Mouse (Mus musculus) ovary, postnatal 36 days (tissue): ENCODE data around the gene Klhl34.

Experiments used
- DNase-seq: peaks from one replicate; pipeline ENCODE4 v3.0.0; 2022; ENCODE audit warnings: low spot score, mixed read lengths

Gene Klhl34

DNA sequence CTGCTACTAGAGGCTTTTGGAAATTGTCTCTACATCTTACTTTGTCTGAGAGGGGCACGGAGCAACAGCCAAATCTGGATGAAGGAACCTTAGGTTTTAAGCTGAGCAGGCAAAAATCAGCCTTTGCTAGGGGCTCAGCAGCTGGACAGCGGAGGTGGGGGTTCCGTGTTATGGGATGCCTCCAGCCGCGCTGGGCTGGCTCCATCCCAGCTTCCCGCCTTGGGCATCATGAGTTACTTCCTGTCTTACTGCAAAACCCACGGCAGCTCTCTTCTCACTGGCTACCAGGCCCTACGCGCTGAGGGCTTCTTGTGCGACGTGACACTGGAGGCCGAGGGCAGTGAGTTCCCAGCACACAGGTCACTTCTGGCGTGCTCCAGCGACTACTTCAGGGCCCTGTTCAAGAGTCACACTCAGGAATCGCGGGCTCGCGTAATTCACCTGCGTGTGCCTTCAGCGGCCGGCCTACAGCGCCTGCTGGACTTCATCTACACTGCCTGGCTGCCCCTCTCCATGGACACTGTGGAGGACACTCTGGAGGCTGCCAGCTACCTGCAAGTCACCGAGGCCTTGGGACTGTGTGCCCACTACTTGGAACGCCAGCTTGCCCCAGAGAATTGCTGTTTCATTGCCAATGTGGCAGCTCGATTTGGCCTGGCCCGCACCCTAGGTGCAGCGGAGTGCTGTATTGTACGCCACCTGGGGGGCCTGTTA lies at the start of gene Klhl34:
Gene Klhl34, plus strand, starts transcription at position 229 of the 714 bp plus-strand sequence.
- no peak for DNase-seq

DNA sequence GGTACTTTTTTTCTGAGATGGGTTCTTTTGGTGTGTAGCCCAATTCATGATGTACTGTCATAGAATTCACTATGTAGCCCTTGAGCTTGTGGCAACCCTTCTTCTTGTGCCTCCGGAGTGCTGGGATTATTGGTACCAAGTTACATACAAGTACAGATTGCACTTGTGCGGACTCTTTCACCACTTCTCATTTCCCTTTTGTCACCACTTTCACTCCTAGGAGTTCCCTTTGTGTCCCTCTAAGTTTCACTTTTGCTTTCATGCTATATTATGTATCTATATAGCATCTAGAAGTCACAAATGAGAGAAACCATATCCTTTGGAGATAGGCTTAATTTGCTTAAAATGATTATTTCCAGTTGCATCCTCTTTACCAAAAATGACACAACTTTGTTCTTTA lies 16.6 kb upstream of the Klhl34 start:
- DNase-seq: no peak

DNA sequence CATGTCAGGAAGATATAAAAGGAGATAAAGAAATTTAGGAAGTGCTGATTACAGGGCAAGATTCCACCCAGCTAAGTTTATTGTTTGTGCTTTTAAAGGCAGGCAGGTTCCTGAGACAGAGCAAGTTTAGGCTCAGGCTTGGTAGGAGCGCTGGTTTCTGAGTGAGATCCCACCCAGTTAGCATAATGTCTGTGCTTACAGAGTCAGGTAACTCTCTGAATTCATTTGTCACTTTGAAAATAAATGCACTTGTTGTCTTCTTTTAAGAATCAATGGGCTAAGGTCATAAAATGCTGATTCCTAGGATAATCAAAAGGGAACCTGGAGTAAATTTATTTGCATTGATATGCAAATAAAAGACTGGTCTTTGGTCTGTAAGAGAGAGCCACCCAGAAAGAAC lies 8.5 kb upstream of the Klhl34 start:
- DNase-seq: no peak

DNA sequence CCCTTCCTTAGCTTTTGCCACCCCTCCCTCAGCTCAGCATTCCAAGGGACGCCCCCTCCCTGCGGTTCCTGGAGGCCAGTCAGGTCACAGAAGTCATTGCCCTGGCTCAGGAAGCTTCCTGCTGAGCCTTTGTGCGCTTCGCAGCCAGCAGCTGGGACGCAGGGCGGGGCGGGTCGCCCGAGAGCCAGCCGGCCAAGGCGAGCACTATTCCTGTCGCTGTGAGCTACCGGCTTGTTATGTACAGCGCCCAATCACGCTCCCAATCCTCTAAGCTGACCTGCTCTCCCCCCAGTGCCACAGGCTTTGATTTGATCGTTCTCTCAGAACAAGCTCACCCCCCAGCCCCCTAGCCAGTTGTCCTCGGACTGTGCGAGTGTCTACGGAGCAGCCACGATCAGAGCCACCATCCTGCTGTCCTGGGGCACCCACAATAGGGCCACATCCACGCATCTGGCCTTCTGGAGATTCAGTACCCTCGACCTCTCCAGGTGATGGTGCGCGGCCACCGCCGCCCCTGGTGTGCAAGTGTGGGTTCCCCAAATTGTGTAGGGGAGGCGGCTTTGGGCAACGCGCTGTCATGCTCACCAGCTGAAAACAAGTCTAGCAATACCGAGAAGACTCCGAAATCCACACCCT lies 546 bp upstream of the Klhl34 start:
- no peak for DNase-seq

DNA sequence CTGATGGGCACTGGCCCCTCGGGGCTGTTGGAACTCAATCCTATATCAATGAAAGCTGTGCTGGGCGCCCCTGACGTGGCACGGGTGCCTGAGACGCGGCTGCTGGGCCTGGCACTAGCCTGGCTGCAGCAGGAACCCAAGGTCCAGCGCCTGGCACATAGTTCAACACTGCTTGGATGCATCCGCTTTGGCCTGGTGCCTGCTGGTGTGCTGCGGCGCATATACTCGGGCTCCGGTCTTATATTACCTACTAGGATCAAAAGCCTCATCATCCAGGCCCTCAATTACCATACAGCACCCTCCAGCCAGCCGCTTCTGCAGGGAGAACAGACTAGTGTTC lies 656 bp downstream of the Klhl34 start:
- DNase-seq: no peak

DNA sequence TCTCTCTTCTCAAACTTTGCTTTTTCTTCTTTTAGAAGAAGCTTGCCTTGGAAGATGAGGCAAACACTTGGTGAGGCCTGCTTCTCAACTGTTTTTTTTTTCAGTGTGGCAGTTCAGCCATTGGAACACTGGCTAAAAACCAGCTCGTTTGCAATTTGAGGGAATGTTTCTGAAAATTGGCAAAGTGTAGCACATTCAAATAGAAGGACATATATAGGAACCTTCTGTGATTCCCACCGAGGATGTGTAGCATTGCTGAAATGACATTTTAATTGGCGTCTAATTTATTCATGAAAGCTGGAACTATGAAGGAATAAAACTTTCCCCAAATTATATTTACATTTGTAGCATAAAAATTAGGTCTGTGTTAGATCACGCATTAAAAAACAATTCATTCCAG lies 11.7 kb downstream of the Klhl34 start:
- no peak for DNase-seq
